Mouse (Mus musculus): ENCODE data around the gene Nkiras2. TPM values are rescaled to one million over a fixed set of nuclear protein-coding genes. Genes with fewer than 3 reads are reported as not detected.
"Not testable (repeated sequence)": the region's sequence is repeated elsewhere in the genome, so short reads cannot be mapped to it uniquely, and the experiment has no call there.

Gene Nkiras2
- polyA plus RNA-seq, 1 experiment, result 37.6 TPM

DNA sequence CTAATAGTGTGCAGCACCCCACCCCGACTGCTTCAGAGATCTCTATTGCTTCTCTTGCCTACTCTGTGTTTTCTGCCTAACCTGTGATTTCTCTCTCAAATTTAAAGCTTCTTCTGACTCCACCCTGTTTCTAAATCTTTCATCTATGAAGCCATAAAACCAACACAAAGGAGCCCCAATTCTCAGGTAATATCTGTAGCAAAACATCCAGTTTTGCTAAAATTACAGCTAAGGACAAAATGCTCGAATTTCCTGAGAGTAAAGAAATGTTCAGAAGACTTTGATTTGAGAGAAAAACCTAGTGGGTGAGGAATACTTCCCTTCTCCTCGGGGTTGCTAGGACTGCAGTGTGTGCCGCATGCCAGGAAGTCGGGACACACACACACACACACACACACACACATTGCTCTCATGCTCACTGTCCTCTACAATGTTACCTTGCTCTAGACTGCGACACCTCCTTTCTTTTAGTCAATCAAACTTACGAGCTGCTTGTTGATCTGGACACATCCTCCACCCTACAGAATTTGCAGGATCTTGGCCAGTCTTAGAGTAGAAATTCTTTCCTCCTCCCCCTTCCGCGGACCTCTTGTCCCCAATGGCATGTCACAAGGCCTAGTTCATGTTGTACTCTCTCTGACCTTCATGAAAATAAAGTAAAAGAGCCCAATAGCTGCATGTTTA lies 8.9 kb upstream of the Nkiras2 start:
- Histone ChIP-seq H3K27ac (replicated peaks; ENCODE audit: low read depth, low read length) (peak overlapping the region; percentile 82), H3K4me3 (ENCODE audit: insufficient read depth, low read depth, low read length) (peak overlapping the region; percentile 45)

DNA sequence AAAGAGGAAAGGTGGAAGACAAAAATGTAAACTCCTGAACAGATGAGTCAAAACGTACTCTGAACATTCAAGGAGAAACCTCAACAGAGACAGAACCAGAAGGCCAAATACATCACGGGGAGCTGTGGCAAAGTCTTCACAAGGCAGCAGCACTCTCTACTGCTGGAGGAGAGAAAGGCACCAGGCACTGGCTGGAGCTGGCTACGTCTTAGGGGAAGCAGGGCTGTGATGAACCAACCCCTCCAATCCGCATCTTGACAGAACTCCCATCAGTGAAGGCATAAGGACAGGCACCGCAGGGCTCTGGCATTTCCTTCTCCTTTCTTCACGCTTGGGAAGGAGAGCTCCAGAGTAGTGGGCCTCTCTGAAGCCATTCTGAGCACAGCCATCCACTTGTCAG lies 7.4 kb upstream of the Nkiras2 start:
- Histone ChIP-seq H3K4me3 (ENCODE audit: insufficient read depth, low read depth, low read length) (no peak overlapping the region), H3K27ac (replicated peaks; ENCODE audit: low read depth, low read length) (no peak overlapping the region; the same call in 1 of the 2 replicates), H3K4me1 (ENCODE audit: control insufficient read depth, insufficient read depth, insufficient read length, low read length) (peaks cover 26% of the 10 kb centered on the region)

More for the DNA sequence above, 8.9 kb upstream of the Nkiras2 start:
- H3K4me1 ChIP-seq (ENCODE audit: control insufficient read depth, insufficient read depth, insufficient read length, low read length), result peaks cover 28% of the 10 kb centered on the region

DNA sequence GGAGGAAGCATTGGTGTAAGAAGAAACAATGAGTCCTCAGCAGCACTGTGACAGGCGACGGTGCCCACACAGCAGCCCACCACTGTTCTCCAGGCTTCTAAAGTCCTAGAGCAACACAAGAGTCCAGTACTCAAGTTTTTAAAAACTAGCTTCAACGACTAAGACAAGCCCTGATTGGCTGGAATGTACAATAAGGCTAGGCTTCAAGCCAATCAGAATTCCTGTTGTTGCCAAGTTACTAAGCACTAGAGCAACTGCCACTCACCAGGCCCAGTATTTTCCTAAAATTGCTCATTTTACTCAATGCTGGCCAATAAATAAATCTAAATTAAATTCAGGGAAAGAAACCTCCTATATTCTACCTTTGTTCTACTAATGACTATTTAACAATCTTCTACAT lies 5.8 kb upstream of the Nkiras2 start:
- Histone ChIP-seq H3K4me1 (ENCODE audit: control insufficient read depth, insufficient read depth, insufficient read length, low read length) (peaks cover 29% of the 10 kb centered on the region), H3K27ac (replicated peaks; ENCODE audit: low read depth, low read length) (no peak overlapping the region), H3K4me3 (ENCODE audit: insufficient read depth, low read depth, low read length) (no peak overlapping the region)

DNA sequence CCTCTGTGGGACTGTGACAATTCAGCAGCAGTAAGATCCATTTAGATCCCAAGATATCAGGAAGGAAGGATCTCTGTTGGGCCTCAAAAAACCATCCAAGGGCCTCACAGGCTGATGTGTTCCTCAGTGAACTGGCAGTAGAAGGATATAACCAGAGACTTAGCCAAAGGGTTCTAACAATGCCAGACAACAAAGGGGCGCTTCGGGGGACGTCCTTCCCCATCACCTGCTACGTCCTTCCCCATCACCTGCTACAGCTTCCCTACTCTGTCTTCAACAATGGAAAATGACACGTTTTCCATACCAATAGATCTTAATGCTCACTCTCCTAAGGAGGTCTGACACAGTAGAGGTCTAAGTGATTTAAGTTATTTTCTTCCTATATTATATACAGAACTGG lies 2.7 kb upstream of the Nkiras2 start:
- no peak overlapping the region for H3K27ac ChIP-seq (replicated peaks; ENCODE audit: low read depth, low read length)
- peaks cover 15% of the 10 kb centered on the region for H3K4me1 ChIP-seq (ENCODE audit: control insufficient read depth, insufficient read depth, insufficient read length, low read length)
- H3K4me3 ChIP-seq (ENCODE audit: insufficient read depth, low read depth, low read length), result no peak overlapping the region

DNA sequence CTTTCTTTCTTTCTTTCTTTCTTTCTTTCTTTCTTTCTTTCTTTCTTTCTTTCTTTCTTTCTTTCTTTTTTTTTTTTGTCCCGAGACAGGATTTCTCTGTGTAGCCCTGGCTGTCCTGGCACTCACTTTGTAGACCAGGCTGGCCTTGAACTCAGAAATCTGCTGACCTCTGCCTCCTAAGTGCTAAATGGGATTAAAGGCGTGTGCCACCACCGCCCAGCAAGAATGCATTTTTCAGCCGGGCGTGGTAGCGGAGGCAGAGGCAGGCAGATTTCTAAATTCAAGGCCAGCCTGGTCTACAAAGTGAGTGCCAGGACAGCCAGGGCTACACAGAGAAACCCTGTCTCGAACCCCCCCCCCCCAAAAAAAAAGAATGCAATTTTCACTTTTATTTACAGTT lies 2.2 kb upstream of the Nkiras2 start:
- not testable (repeated sequence) for H3K27ac ChIP-seq (replicated peaks; ENCODE audit: low read depth, low read length); H3K4me3 ChIP-seq (ENCODE audit: insufficient read depth, low read depth, low read length)
- peaks cover 11% of the 10 kb centered on the region for H3K4me1 ChIP-seq (ENCODE audit: control insufficient read depth, insufficient read depth, insufficient read length, low read length)

DNA sequence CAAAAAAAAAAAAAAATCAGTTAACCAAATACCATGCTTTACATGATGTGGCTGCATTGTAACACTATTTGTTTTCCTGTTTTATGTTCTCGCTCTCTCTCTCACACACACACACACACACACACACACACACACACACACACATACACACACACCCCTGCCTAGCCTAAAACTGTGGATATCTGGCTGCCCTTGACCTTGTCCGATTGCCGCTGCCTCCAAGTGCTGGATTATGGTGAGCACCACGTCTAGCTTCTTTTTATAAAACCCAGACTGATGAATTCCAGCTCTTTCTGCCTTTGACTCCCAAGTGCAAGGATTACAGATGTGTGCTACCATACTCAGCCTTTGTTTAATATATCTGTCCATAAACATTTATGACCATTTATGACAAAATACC lies 1.6 kb upstream of the Nkiras2 start:
- no peak overlapping the region for H3K27ac ChIP-seq (replicated peaks; ENCODE audit: low read depth, low read length)
- peak overlapping the region; percentile 25; the same call in 1 of the 2 replicates for H3K4me3 ChIP-seq (ENCODE audit: insufficient read depth, low read depth, low read length)
- peaks cover 9% of the 10 kb centered on the region for H3K4me1 ChIP-seq (ENCODE audit: control insufficient read depth, insufficient read depth, insufficient read length, low read length)

DNA sequence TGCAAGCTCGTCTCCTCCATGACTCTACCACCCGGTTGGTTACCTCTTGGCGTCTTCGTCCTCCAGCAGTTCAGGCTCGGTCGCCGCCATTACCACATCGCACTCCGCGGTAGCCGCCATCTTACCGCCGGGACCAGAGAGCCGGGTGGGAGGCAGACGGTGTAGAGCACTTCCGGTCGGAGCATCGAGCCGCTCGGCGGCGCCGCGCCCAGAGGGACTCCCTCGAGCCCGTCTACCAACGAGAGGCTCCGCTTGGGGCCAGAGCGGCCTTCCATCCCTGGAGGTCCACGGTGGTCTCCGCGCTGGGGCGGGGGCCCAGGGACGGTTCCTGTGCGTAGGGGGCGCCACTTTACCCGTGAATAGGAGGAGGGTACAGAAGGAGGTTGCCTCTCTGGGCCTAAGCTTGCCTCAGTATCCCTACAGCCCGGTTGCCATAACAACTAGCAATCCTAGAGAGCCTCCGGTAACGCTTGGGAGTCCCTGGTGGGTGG lies 486 bp downstream of the Nkiras2 start:
- Histone ChIP-seq H3K4me3 (ENCODE audit: insufficient read depth, low read depth, low read length) (peak overlapping the region; percentile 89), H3K4me1 (ENCODE audit: control insufficient read depth, insufficient read depth, insufficient read length, low read length) (peaks cover 8% of the 10 kb centered on the region), H3K27ac (replicated peaks; ENCODE audit: low read depth, low read length) (peak overlapping the region; percentile 91)

DNA sequence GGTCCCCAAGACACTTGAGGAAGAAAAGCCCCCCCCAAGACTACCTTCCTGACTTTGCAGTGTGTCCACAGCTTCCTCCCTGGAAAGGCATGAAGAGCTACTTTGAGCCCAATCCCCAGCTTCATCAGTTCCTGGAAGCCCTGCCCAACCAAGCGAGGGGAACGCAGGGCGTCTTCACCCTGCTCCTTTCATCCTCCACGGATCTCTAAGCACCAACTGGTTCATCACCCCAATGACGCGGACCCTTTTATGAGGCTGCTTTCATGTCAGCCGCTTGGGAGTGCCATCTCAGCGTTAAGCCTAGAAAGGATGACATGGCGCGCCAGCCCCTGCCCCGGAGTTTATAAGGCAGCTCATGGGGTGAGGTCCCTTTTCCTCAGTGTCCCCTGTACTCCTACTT lies 938 bp downstream of the Nkiras2 start, which contains the start of gene Dnajc7:
Gene Dnajc7 (minus strand): TSS at position 187 of the 400 bp plus-strand sequence.
- Histone ChIP-seq H3K4me1 (ENCODE audit: control insufficient read depth, insufficient read depth, insufficient read length, low read length) (peaks cover 8% of the 10 kb centered on the region), H3K4me3 (ENCODE audit: insufficient read depth, low read depth, low read length) (peak within 1 kb of the TSS; percentile 89)

DNA sequence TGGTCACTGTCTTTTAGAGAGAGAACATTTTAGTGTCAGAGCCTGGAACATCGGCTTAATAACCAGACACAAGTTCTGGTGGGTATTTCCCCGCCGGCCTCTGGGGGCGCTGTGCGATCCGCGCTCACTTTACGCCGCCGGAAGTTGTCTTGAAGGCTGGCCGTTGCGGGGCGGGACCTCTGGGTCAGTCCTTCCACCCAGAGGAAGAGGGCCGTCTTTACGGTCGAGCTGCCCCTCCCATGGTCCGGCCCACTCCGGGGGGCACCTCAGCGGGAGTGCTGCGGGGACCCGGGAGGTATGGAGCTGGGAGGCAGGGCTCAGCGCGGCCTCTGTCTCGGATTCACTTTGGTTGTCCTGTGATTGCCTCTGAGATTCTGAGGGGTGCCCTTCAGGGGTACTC lies 3.7 kb downstream of the Nkiras2 start:
- Histone ChIP-seq H3K27ac (replicated peaks; ENCODE audit: low read depth, low read length) (peak overlapping the region; percentile 70), H3K4me1 (ENCODE audit: control insufficient read depth, insufficient read depth, insufficient read length, low read length) (peaks cover 10% of the 10 kb centered on the region; the same call in 1 of the 2 replicates), H3K4me3 (ENCODE audit: insufficient read depth, low read depth, low read length) (peak overlapping the region; percentile 78)

More for the DNA sequence above, 938 bp downstream of the Nkiras2 start, which contains the start of gene Dnajc7:
- peak within 1 kb of the TSS; percentile 91 for H3K27ac ChIP-seq (replicated peaks; ENCODE audit: low read depth, low read length)

DNA sequence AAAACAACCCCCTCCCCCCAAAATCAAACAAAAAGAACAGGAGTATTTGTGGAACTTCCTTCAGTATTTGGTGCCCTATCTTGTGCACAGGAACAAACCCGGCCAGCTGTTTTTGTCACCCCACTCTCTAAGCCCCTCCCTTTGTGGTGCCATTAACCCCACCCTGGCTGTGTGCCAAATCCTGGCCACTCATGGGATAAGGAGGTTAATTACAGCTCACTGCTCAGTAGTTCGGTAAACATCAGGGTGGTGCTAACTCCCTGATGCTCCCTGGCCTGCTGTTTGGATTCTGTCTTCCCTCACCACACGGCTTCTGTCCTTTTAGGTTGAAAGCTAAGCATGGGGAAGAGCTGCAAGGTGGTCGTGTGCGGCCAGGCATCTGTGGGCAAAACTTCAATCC lies 4.8 kb downstream of the Nkiras2 start:
- H3K4me1 ChIP-seq (ENCODE audit: control insufficient read depth, insufficient read depth, insufficient read length, low read length), result peaks cover 10% of the 10 kb centered on the region; the same call in 1 of the 2 replicates
- peak overlapping the region; percentile 33 for H3K4me3 ChIP-seq (ENCODE audit: insufficient read depth, low read depth, low read length)
- H3K27ac ChIP-seq (replicated peaks; ENCODE audit: low read depth, low read length), result peak overlapping the region; percentile 67

DNA sequence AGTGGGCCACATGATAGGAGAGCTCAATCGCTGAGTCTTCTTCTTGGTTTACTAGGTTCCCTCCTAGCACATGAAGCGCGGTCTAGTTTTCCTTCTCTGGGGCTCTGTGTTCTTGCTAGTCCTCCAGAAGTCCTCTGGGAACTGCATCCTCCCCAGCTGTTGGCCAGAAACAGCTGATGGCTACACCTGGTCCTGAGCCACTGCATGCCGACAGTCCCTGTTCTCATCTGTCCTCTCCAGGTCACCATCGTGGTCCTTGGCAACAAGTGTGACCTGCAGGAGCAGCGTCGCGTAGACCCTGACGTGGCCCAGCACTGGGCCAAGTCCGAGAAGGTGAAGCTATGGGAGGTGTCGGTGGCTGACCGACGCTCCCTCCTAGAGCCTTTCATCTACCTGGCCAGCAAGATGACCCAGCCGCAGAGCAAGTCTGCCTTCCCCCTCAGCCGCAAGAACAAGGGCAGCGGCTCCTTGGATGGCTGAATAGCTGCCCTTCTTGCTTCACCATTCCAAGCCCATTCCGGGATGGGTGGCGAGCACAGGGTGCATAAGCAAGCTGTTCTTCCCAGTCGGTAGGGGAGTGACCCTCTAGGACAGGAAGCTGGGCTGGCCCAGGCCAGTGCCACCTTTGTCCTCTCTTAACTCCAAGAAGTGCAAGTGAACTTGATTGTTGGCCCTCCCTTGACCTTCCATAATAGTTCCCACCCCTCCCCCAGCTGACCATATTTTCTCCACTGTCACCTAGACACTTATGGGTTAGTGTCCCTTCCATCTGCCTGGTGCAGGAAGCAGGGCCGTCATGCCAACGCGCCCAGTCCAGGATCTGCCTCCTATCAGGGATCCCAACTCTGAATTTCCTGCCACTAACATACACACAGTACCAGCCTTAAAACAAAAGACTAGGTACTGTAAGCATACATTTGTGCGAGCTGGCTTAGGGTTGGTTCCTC lies 7.0 kb downstream of the Nkiras2 start:
- no peak overlapping the region for H3K4me3 ChIP-seq (ENCODE audit: insufficient read depth, low read depth, low read length)
- peaks cover 10% of the 10 kb centered on the region; the same call in 1 of the 2 replicates for H3K4me1 ChIP-seq (ENCODE audit: control insufficient read depth, insufficient read depth, insufficient read length, low read length)
- peak overlapping the region; percentile 72 for H3K27ac ChIP-seq (replicated peaks; ENCODE audit: low read depth, low read length)

DNA sequence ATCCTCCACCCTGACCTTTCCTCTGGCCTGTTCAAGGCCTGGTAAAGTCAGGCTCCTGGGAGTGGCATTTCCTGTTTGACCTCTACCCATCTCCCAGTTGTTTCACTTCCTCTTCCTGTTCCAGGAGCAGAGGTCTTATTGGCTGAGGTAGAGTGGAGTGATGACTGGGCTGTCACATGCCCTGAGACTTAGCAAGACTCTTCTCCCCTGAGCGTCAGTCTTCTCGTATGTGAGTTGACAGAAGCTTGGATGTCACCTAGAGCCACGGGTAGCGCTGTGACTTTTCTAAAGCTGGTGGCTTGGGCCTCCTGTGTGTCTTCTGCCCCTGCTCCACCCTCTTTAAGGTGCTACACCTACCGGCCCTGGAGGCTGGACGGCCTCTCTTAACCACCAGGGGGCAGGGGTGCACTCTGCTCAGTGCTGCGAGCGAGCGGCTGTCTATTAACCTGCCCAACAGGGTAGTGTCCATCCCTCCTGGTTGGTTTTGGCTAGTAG lies 7.7 kb downstream of the Nkiras2 start:
- Histone ChIP-seq H3K4me3 (ENCODE audit: insufficient read depth, low read depth, low read length) (no peak overlapping the region), H3K4me1 (ENCODE audit: control insufficient read depth, insufficient read depth, insufficient read length, low read length) (peaks cover 10% of the 10 kb centered on the region; the same call in 1 of the 2 replicates), H3K27ac (replicated peaks; ENCODE audit: low read depth, low read length) (peak overlapping the region; percentile 72)

DNA sequence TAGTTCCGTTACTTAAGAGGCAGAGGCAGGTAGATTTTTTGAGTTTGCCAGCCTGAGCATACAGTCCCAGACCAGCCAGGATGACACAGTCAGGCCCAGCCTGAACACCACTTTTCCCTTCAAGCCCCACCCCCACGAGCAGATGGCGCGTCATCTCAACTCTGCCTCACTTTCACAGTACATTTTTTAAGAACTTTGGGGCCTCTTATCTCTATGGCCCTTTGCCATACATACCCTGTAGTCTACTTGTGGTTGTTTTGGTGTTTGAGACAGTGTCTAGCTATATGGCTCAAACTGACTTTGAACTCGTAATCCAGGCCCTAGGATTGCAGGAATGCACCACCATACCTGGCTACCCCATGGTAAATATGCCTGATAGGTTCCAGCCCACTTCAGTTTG lies 9.0 kb downstream of the Nkiras2 start:
- Histone ChIP-seq H3K4me1 (ENCODE audit: control insufficient read depth, insufficient read depth, insufficient read length, low read length) (peaks cover 10% of the 10 kb centered on the region; the same call in 1 of the 2 replicates), H3K4me3 (ENCODE audit: insufficient read depth, low read depth, low read length) (no peak overlapping the region), H3K27ac (replicated peaks; ENCODE audit: low read depth, low read length) (no peak overlapping the region)

DNA sequence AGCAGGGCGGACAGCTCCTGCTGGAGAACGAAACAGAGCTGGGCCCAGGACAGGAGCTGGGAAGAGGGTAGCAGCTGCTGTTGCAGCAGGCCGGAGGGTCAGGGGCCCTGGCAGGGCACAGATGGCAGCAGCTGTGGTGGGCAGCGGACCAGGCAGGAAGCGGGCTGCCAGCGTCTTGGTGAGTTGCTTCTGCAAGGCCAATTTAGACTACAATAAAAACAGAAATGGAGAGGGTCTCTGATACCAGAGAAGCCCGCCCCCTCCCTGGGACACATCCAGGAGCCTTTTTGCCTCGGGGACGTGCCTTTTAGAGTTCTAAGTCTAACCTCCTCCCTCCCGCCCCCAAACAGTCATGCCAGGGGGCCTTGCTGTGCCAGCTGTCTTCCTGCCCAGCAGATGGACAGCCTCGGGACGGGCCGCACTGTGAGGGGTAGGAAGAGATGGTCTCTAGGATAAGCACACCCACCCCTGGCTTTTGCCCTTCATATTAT lies 9.9 kb downstream of the Nkiras2 start:
- peaks cover 7% of the 10 kb centered on the region; the same call in 1 of the 2 replicates for H3K4me1 ChIP-seq (ENCODE audit: control insufficient read depth, insufficient read depth, insufficient read length, low read length)
- H3K27ac ChIP-seq (replicated peaks; ENCODE audit: low read depth, low read length), result no peak overlapping the region
- no peak overlapping the region for H3K4me3 ChIP-seq (ENCODE audit: insufficient read depth, low read depth, low read length)

DNA sequence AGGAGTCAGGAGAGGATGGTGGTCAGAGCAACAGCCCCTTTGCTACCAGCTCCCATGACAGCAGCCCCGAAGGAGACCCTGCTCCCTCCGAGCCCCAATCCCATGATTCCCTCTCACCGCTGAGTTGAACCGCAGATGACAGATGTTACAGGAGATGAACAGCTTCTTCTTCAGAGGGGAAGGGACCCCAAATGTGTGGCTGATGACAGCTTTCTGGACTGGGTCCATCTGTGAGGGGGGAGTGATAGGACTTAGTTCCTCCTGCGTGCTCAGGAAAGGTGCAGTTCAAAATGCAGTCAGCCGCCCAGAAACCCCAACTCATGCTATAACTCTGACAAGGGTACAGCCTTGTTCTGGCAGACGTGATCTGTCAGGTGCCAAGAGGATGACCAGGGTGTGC lies 15.5 kb downstream of the Nkiras2 start:
- no peak overlapping the region for H3K27ac ChIP-seq (replicated peaks; ENCODE audit: low read depth, low read length)
- H3K4me3 ChIP-seq (ENCODE audit: insufficient read depth, low read depth, low read length), result no peak overlapping the region
- H3K4me1 ChIP-seq (ENCODE audit: control insufficient read depth, insufficient read depth, insufficient read length, low read length), result no peaks in the 10 kb centered on the region
